Comparison of ENCODE assay signal across 15 mouse cellular contexts in the genomic region with DNA sequence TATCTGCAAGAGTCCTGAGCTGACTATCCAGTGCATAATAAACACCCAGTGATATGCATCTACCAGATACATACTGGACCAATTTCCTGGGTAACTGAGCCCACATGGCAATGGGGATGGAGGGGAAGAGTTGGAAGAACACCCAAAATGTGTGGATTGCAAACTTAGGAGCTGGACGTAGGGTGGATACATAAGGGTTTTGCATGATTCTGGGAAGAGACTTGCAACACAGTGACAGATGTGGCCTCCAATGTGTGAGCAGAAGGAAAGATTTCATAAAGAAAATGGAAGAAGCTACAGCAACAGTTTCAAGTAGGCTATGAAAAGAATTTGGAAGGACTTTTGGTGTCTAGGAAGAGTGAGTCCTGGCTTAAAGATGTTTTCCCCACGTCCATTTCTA.
"Had no signal": no experiment of that assay in that cellular context is flagged by ENCODE, and none has a peak within 500 bp of the region (broad histone marks: within the 10 kb centered on the region; RNA-seq: fewer than 3 reads in every experiment).

No protein-coding gene starts in this region.

- H3K4me3 ChIP-seq: megakaryocyte, embryonic 14.5 days; midbrain, embryonic 13.5 days; midbrain, embryonic 15.5 days; neural tube, embryonic 12.5 days; stomach, embryonic 15.5 days had no signal

- H3K9ac ChIP-seq: lung, embryonic 14.5 days; midbrain, embryonic 13.5 days; midbrain, embryonic 15.5 days; neural tube, embryonic 12.5 days; stomach, embryonic 15.5 days had no signal

- ATAC-seq: midbrain, embryonic 13.5 days; midbrain, embryonic 15.5 days had no signal

- H3K9me3 ChIP-seq: megakaryocyte, embryonic 14.5 days; midbrain, embryonic 13.5 days; midbrain, embryonic 15.5 days; neural tube, embryonic 12.5 days; stomach, embryonic 15.5 days had no signal

- H3K4me2 ChIP-seq: lung, embryonic 14.5 days; midbrain, embryonic 11.5 days; midbrain, embryonic 13.5 days; midbrain, embryonic 15.5 days; neural tube, embryonic 12.5 days; stomach, embryonic 15.5 days had no signal

- DNase-seq: lung, adult 18-20 months; lung, embryonic 14.5 days; lung, postnatal 10 days; right cerebral cortex, postnatal 25 days; thymus, adult 18-20 months; thymus, postnatal 14 days; thymus, postnatal 36 days had no signal

- H3K36me3 ChIP-seq: midbrain, embryonic 13.5 days; midbrain, embryonic 15.5 days; neural tube, embryonic 12.5 days; stomach, embryonic 15.5 days had no signal

- H3K4me1 ChIP-seq: midbrain, embryonic 13.5 days; midbrain, embryonic 15.5 days; neural tube, embryonic 12.5 days; stomach, embryonic 15.5 days had no signal

- H3K27ac ChIP-seq: macrophage; midbrain, embryonic 13.5 days; midbrain, embryonic 15.5 days; neural tube, embryonic 12.5 days; stomach, embryonic 15.5 days; stomach, postnatal 0 days had no signal

- H3K27me3 ChIP-seq: midbrain, embryonic 13.5 days; midbrain, embryonic 15.5 days; neural tube, embryonic 12.5 days; stomach, embryonic 15.5 days had no signal
